Mouse (Mus musculus) liver, embryonic 14.5 days (tissue): Measurements from ENCODE around the gene Gtpbp10. TPM values are rescaled to one million over a fixed set of nuclear protein-coding genes. Genes with fewer than 3 reads are reported as not detected.

Experiments used
- ATAC-seq: fragments of 200-750 bp; cut with Nextera tagmentation; 2 replicates; pipeline ENCODE4 v1.8.0; 2017; ENCODE audit warnings: moderate number of reproducible peaks, mild to moderate bottlenecking, moderate library complexity; ENCODE audit not compliant: insufficient read depth
- DNase-seq, 3 experiments: peaks; one replicate each; pipeline ENCODE4 v3.0.0-alpha.2; 2012 to 2013; ENCODE audit warnings: low read depth in 3 of 3, low spot score in 3 of 3
- H3K27ac ChIP-seq: fragments of 300-500 bp; sonication (generic); 2 replicates; pipeline ENCODE4 v1.5.1; 2014; ENCODE audit warnings: moderate library complexity, mild to moderate bottlenecking, control low read depth, inconsistent platforms
- H3K27me3 ChIP-seq: fragments of 300-500 bp; sonication (generic); 2 replicates; pipeline ENCODE4 v1.6.1; 2014; ENCODE audit warnings: mild to moderate bottlenecking, low read length, moderate library complexity; ENCODE audit not compliant: control insufficient read depth, insufficient read depth
- H3K36me3 ChIP-seq: fragments of 300-500 bp; sonication (generic); replicated peaks from 2 replicates; pipeline ENCODE4 v1.6.1; 2014; ENCODE audit warnings: low read depth; ENCODE audit not compliant: control insufficient read depth, insufficient read depth
- H3K4me1 ChIP-seq, 2 experiments: fragments of 200-500 bp in 1 of 2; fragments of 300-500 bp in 1 of 2; sonication (generic) in 1 of 2; replicated peaks; 2 replicates each; pipeline ENCODE4 v1.6.1; 2012 to 2014; ENCODE audit warnings: antibody characterized with exemption in 1 of 2, inconsistent platforms in 1 of 2, low read length in 1 of 2; ENCODE audit not compliant: control insufficient read depth in 2 of 2, insufficient read depth in 2 of 2
- H3K4me2 ChIP-seq: fragments of 300-500 bp; sonication (generic); 2 replicates; pipeline ENCODE4 v1.6.1; 2014; ENCODE audit warnings: low read depth, mild to moderate bottlenecking, control low read depth, moderate library complexity
- H3K4me3 ChIP-seq, 2 experiments: fragments of 200-500 bp in 1 of 2; fragments of 300-500 bp in 1 of 2; sonication (generic) in 1 of 2; 2 replicates each; pipeline ENCODE4 v1.5.1; 2012 to 2014; ENCODE audit warnings: low read depth in 2 of 2, low read length in 2 of 2, mild to moderate bottlenecking in 2 of 2, control low read depth in 1 of 2, inconsistent platforms in 1 of 2, moderate library complexity in 1 of 2; ENCODE audit not compliant: insufficient read depth in 1 of 2
- H3K9ac ChIP-seq: fragments of 300-500 bp; sonication (generic); replicated peaks from 2 replicates; pipeline ENCODE4 v1.6.1; 2014; ENCODE audit warnings: mild to moderate bottlenecking, control low read depth, moderate library complexity
- H3K9me3 ChIP-seq: fragments of 300-500 bp; sonication (generic); 2 replicates; pipeline ENCODE4 v1.6.1; 2016; ENCODE audit warnings: low read length, mixed read lengths; ENCODE audit not compliant: control insufficient read depth
- CTCF ChIP-seq: IDR thresholded peaks from 2 replicates; pipeline ENCODE4 v1.5.1; 2016; ENCODE audit warnings: antibody characterized with exemption, low read depth, control low read depth
- EP300 ChIP-seq: IDR thresholded peaks from 2 replicates; pipeline ENCODE4 v1.6.1; 2016; ENCODE audit warnings: antibody characterized with exemption, low read depth
- WGBS: fragments of 180-500 bp; shearing (Covaris S2); extraction: QIAGEN DNeasy Blood & Tissue Kit; methylation state at CpG from one replicate; pipeline ENCODE4 v1.1.7; 2014; ENCODE audit not compliant: insufficient replicate concordance; 5-methylcytosine and 5-hydroxymethylcytosine counted together
- polyA plus RNA-seq, 2 experiments: library from polyadenylated mRNA; depleted of rRNA in 1 of 2; stranded (reverse) in 1 of 2; unstranded in 1 of 2; fragments of >200 nt; fragmentation: Nextera tagmentation in 1 of 2; extraction: Ambion mirVana in 1 of 2; gene quantifications; 2 replicates each; pipeline versions ENCODE4 v1.2.1 to v1.2.3; 2012 to 2014

Gene Gtpbp10
- polyA plus RNA-seq, 2 experiments: 5.5 to 9.7 TPM

- TF ChIP-seq CTCF (no peak), EP300 (no peak)
- 0 out of 4 replicates have a peak, but pooled peaks cover 0 to 3% of the 10 kb centered on the region in 2 experiments for H3K4me1 ChIP-seq
- no peak overlapping the region for H3K4me3 ChIP-seq
- H3K4me2 ChIP-seq: no peak overlapping the region
- H3K9me3 ChIP-seq: no peaks in the 10 kb centered on the region
- ATAC-seq (no peak), DNase-seq (no peak)
- no peak overlapping the region for H3K27ac ChIP-seq
- no peaks in the 10 kb centered on the region for H3K27me3 ChIP-seq
- WGBS: 65% methylated on average over 5 of the region's 5 CpGs
- no peak overlapping the region for H3K9ac ChIP-seq
- H3K36me3 ChIP-seq: no peaks in the 10 kb centered on the region
These were observed 48.3 kb downstream of the Gtpbp10 start for GRCm38 (mm10) chr5:5510989-5511388.

- TF ChIP-seq CTCF (no peak), EP300 (no peak)
- H3K36me3 ChIP-seq: no peaks in the 10 kb centered on the region
- H3K27me3 ChIP-seq: no peaks in the 10 kb centered on the region
- H3K9ac ChIP-seq: no peak overlapping the region
- no peak overlapping the region for H3K27ac ChIP-seq
- no peak overlapping the region for H3K4me2 ChIP-seq
- no peak overlapping the region for H3K4me3 ChIP-seq
- no peaks in the 10 kb centered on the region for H3K9me3 ChIP-seq
- WGBS: 73% methylated on average over 10 of the region's 10 CpGs
- 0 out of 4 replicates have a peak, but pooled peaks cover 0 to 3% of the 10 kb centered on the region in 2 experiments for H3K4me1 ChIP-seq
- no peak for ATAC-seq
- no peak for DNase-seq
These were observed 48.9 kb downstream of the Gtpbp10 start for GRCm38 (mm10) chr5:5510304-5510887.

GRCm38 (mm10) chr5:5508231-5508630 is 51.1 kb downstream of the Gtpbp10 start:
- H3K9ac ChIP-seq: no peak overlapping the region
- no peak overlapping the region for H3K27ac ChIP-seq
- no peak for ATAC-seq
- no peaks in the 10 kb centered on the region for H3K4me1 ChIP-seq
- TF ChIP-seq CTCF (no peak), EP300 (no peak)
- no peaks in the 10 kb centered on the region for H3K27me3 ChIP-seq
- DNase-seq: no peak
- H3K9me3 ChIP-seq: no peaks in the 10 kb centered on the region
- 66% methylated on average over 10 of the region's 10 CpGs for WGBS
- H3K4me2 ChIP-seq: no peak overlapping the region
- H3K36me3 ChIP-seq: no peaks in the 10 kb centered on the region
- no peak overlapping the region for H3K4me3 ChIP-seq

DNA sequence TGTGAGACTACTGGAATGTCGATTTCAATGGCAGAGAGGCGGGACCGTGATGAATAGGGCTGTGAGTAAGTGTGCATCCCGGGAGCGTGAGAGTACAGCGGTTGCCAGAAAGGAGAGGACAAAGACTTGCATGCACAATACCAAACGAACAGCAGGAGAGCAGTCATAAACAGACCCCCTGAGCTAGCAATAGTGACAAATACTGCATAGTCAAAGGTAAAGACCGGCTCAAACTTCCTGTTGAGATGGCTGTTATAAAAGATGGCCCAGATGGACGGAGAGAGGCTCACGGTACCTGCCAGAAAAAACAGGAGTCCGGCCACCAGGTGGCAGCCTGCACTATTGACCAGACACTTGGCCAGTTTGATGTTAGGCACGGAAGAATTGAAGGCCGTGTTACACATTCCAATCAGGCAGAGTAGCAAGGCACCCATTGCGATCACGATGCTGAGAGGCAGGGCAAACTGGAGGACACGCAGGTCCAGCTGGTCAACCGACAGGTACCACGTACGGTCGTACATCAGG is 51.6 kb downstream of the Gtpbp10 start:
- no peak overlapping the region for H3K4me2 ChIP-seq
- H3K36me3 ChIP-seq: no peaks in the 10 kb centered on the region
- 63% methylated on average over 20 of the region's 20 CpGs for WGBS
- no peak overlapping the region for H3K4me3 ChIP-seq
- no peaks in the 10 kb centered on the region for H3K4me1 ChIP-seq
- no peaks in the 10 kb centered on the region for H3K27me3 ChIP-seq
- TF ChIP-seq CTCF (peak; percentile 69), EP300 (no peak)
- ATAC-seq (no peak), DNase-seq (no peak)
- no peak overlapping the region for H3K9ac ChIP-seq
- H3K27ac ChIP-seq: no peak overlapping the region
- no peaks in the 10 kb centered on the region for H3K9me3 ChIP-seq

GRCm38 (mm10) chr5:5504456-5504855 is 54.9 kb downstream of the Gtpbp10 start:
- Histone ChIP-seq H3K4me3 (no peak overlapping the region), H3K9ac (no peak overlapping the region), H3K27me3 (no peaks in the 10 kb centered on the region), H3K4me1 (no peaks in the 10 kb centered on the region), H3K9me3 (no peaks in the 10 kb centered on the region), H3K27ac (no peak overlapping the region), H3K4me2 (no peak overlapping the region), H3K36me3 (no peaks in the 10 kb centered on the region)
- ATAC-seq: no peak
- TF ChIP-seq CTCF (no peak), EP300 (no peak)
- DNase-seq: no peak
- WGBS: 68% methylated on average over 13 of the region's 13 CpGs
